ENCODE assay signal across 33 mouse cellular contexts in genomic region chr7:142211559-142211958, GRCm38 (mm10). TPM values are rescaled to one million over a fixed set of nuclear protein-coding genes. Genes with fewer than 3 reads are reported as not detected.
"Had no signal": no experiment of that assay in that cellular context is flagged by ENCODE, and none has a peak within 500 bp of the region (broad histone marks: within the 10 kb centered on the region; RNA-seq: fewer than 3 reads in every experiment).

Gene Gm7579 (plus strand): TSS chr7:142211859.

- H3K4me1 ChIP-seq: embryonic facial prominence, embryonic 10.5 days; embryonic facial prominence, embryonic 12.5 days; embryonic facial prominence, embryonic 13.5 days; embryonic facial prominence, embryonic 15.5 days; forebrain, embryonic 10.5 days; forebrain, embryonic 12.5 days; forebrain, embryonic 13.5 days; forebrain, embryonic 15.5 days had no signal

- H3K27ac ChIP-seq: embryonic facial prominence, embryonic 10.5 days; embryonic facial prominence, embryonic 12.5 days; embryonic facial prominence, embryonic 13.5 days; embryonic facial prominence, embryonic 15.5 days; forebrain, embryonic 10.5 days; forebrain, embryonic 12.5 days; forebrain, embryonic 13.5 days; forebrain, embryonic 15.5 days; gastrocnemius, adult 2 months; heart, adult 2 months had no signal

- H3K36me3 ChIP-seq: embryonic facial prominence, embryonic 10.5 days; embryonic facial prominence, embryonic 12.5 days; embryonic facial prominence, embryonic 13.5 days; embryonic facial prominence, embryonic 15.5 days; forebrain, embryonic 10.5 days; forebrain, embryonic 12.5 days; forebrain, embryonic 15.5 days had no signal

- DNase-seq: cerebellum, adult 8-10 months; cerebellum, adult 9-10 months; cerebellum, adult 9-11 months; cerebellum, postnatal 10 days; cerebellum, postnatal 14 days; cerebellum, postnatal 25 days; cerebellum, postnatal 36 days; embryo, embryonic 11 days; forebrain, postnatal 0 days; gastrocnemius, adult 2 months; gastrocnemius, postnatal 10 days; gastrocnemius, postnatal 14 days; gastrocnemius, postnatal 25 days; gastrocnemius, postnatal 36 days; heart, adult 18-20 months; heart, adult 2 months had no signal

- H3K9me3 ChIP-seq: embryonic facial prominence, embryonic 10.5 days; embryonic facial prominence, embryonic 12.5 days; embryonic facial prominence, embryonic 13.5 days; embryonic facial prominence, embryonic 15.5 days; forebrain, embryonic 10.5 days; forebrain, embryonic 12.5 days; forebrain, embryonic 13.5 days; forebrain, embryonic 15.5 days had no signal

- H3K4me3 ChIP-seq: embryonic facial prominence, embryonic 10.5 days; embryonic facial prominence, embryonic 12.5 days; embryonic facial prominence, embryonic 13.5 days; embryonic facial prominence, embryonic 15.5 days; erythroblast, embryonic 14.5 days; forebrain, embryonic 10.5 days; forebrain, embryonic 12.5 days; forebrain, embryonic 13.5 days; forebrain, embryonic 15.5 days; gastrocnemius, adult 2 months; heart, adult 2 months had no signal

- H3K27me3 ChIP-seq: embryonic facial prominence, embryonic 12.5 days; embryonic facial prominence, embryonic 13.5 days; embryonic facial prominence, embryonic 15.5 days; forebrain, embryonic 12.5 days; forebrain, embryonic 13.5 days; forebrain, embryonic 15.5 days had no signal

RNA-seq across cellular contexts. Expression of gene Gm7579, which starts in this region (rescaled TPM):
- polyA plus RNA-seq: cortical plate, adult 2 months; embryonic facial prominence, embryonic 10.5 days; embryonic facial prominence, embryonic 11.5 days; embryonic facial prominence, embryonic 12.5 days; embryonic facial prominence, embryonic 13.5 days; embryonic facial prominence, embryonic 14.5 days; erythroblast, embryonic 14.5 days; forebrain, embryonic 10.5 days; forebrain, embryonic 11.5 days; forebrain, embryonic 12.5 days; forebrain, embryonic 13.5 days; forebrain, embryonic 14.5 days; forebrain, embryonic 15.5 days; forebrain, embryonic 16.5 days; forebrain, postnatal 0 days; frontal cortex, adult 2 months; gonadal fat pad, adult 2 months; heart, adult 2 months had no signal
